Mouse (Mus musculus) testis, adult 2 months (tissue): ENCODE measurements at regions not wholly inside any gene's neighbourhood (a gene's known extent, or its start where the extent isn't known, plus 50 kb on each side); places are given as distances from the start of the nearest gene placed in this dataset.

Experiments
- H3K27ac ChIP-seq: fragments of 200-500 bp; 2 replicates; pipeline ENCODE4 v1.5.1; 2012; ENCODE audit warnings: low read depth, low read length; ENCODE audit not compliant: control insufficient read depth, insufficient read depth
- H3K27me3 ChIP-seq: fragments of 200-500 bp; 2 replicates; pipeline ENCODE4 v1.6.1; 2012; ENCODE audit warnings: mild to moderate bottlenecking, low read length, moderate library complexity; ENCODE audit not compliant: control insufficient read depth, insufficient read depth
- H3K36me3 ChIP-seq: fragments of 200-500 bp; 2 replicates; pipeline ENCODE4 v1.6.1; 2012; ENCODE audit warnings: mild to moderate bottlenecking, low read length; ENCODE audit not compliant: control insufficient read depth, insufficient read depth
- H3K4me1 ChIP-seq: fragments of 200-500 bp; 2 replicates; pipeline ENCODE4 v1.6.1; 2012; ENCODE audit warnings: low read length; ENCODE audit not compliant: control insufficient read depth, insufficient read depth
- H3K4me3 ChIP-seq: fragments of 200-500 bp; 2 replicates; pipeline ENCODE4 v1.5.1; 2012; ENCODE audit warnings: low read depth, mild to moderate bottlenecking, low read length, moderate library complexity, mixed read lengths; ENCODE audit not compliant: control insufficient read depth
- CTCF ChIP-seq: fragments of 200-500 bp; IDR thresholded peaks from 2 replicates; pipeline ENCODE4 v1.5.1; 2012; ENCODE audit warnings: low read depth, mild to moderate bottlenecking, inconsistent platforms, low read length, moderate library complexity; ENCODE audit not compliant: control insufficient read depth, insufficient read depth, insufficient replicate concordance
- POLR2A ChIP-seq: fragments of 200-500 bp; IDR thresholded peaks from 2 replicates; pipeline ENCODE4 v1.6.1; 2012; ENCODE audit warnings: low read depth, mild to moderate bottlenecking, inconsistent platforms, low read length, moderate library complexity; ENCODE audit not compliant: control insufficient read depth

DNA sequence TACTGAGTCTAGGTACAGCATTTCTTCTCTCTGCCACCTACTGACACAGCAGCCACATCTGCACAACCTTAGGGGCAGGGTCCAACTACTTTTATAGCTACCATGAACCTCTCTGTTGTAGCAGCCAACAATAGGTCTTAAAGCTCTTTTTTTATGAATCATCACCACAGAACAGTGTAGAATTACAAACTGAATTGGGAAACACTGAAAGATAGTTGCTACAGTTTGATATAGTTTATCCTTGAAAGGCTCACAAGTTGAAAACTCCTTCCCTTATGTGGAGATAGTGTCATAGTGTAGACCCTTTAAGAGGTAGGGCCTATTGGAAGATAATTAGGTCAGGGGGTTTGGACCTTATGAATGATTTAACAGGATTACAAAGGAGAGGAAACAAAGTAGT, 679.9 kb downstream of the Ryr2 start:
- TF ChIP-seq CTCF (no peak), POLR2A (no peak)
- Histone ChIP-seq H3K36me3 (no peaks in the 10 kb centered on the region), H3K4me1 (no peaks in the 10 kb centered on the region), H3K4me3 (no peak overlapping the region), H3K27ac (no peak overlapping the region), H3K27me3 (no peaks in the 10 kb centered on the region)

- Histone ChIP-seq H3K4me1 (no peaks in the 10 kb centered on the region), H3K27ac (no peak overlapping the region), H3K4me3 (no peak overlapping the region), H3K36me3 (no peaks in the 10 kb centered on the region), H3K27me3 (no peaks in the 10 kb centered on the region)
- no peak for TF ChIP-seq CTCF
- no peak for TF ChIP-seq POLR2A
Observed at GRCm38 (mm10) chr13:11392027-11392426, 714.7 kb downstream of the Ryr2 start.

- no peak overlapping the region for H3K4me3 ChIP-seq
- no peaks in the 10 kb centered on the region for H3K27me3 ChIP-seq
- H3K4me1 ChIP-seq, result no peaks in the 10 kb centered on the region
- TF ChIP-seq POLR2A, result no peak
- TF ChIP-seq CTCF, result no peak
- no peaks in the 10 kb centered on the region for H3K36me3 ChIP-seq
- no peak overlapping the region for H3K27ac ChIP-seq
Observed at GRCm38 (mm10) chr13:11375452-11375851, 731.3 kb downstream of the Ryr2 start.

DNA sequence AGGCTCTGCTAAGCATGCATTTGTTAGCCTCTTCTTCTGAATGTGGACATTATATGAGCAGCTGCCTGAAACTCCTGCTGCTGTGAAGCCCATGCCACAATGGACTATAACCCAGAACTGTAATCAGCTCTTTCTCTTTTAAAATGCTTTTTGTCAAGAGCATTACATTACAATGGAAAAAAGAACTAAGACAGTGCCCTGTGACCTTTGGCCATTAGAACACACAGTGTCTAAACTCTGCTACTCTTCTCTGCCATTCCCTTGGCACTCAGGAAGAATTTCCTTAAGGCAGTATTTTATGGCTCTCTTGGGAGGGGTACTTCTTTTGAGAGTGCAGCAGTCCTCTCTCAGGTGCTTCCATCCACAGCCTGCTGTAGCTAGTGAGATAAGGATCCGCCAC, 737.3 kb downstream of the Ryr2 start:
- no peak overlapping the region for H3K27ac ChIP-seq
- no peaks in the 10 kb centered on the region for H3K4me1 ChIP-seq
- H3K27me3 ChIP-seq, result no peaks in the 10 kb centered on the region
- no peak overlapping the region for H3K4me3 ChIP-seq
- TF ChIP-seq POLR2A (no peak), CTCF (no peak)
- H3K36me3 ChIP-seq, result no peaks in the 10 kb centered on the region

- no peaks in the 10 kb centered on the region for H3K36me3 ChIP-seq
- no peaks in the 10 kb centered on the region for H3K27me3 ChIP-seq
- no peak overlapping the region for H3K4me3 ChIP-seq
- no peaks in the 10 kb centered on the region for H3K4me1 ChIP-seq
- no peak for TF ChIP-seq CTCF
- no peak for TF ChIP-seq POLR2A
- H3K27ac ChIP-seq, result no peak overlapping the region
Observed at GRCm38 (mm10) chr13:11362872-11363271, 743.9 kb downstream of the Ryr2 start.

DNA sequence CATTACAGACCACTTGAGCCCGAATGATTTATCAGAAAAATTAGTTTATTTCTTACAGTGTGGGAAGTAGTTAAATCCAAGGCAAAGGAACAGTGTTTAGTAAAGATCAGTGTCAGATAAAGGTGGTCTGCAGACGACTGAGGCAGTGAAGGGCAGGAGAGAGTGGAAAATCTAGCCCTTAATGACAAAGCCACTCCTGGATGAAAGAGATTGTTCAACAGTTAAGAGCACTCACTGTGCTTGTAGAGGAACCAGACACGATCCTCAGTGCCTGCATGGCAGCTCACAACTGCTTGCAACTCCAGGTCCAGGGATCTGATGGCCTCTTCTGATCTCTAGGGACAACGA, 758.3 kb downstream of the Ryr2 start:
- TF ChIP-seq CTCF (no peak), POLR2A (no peak)
- Histone ChIP-seq H3K27me3 (no peaks in the 10 kb centered on the region), H3K4me3 (no peak overlapping the region), H3K36me3 (no peaks in the 10 kb centered on the region), H3K4me1 (no peaks in the 10 kb centered on the region), H3K27ac (no peak overlapping the region)

DNA sequence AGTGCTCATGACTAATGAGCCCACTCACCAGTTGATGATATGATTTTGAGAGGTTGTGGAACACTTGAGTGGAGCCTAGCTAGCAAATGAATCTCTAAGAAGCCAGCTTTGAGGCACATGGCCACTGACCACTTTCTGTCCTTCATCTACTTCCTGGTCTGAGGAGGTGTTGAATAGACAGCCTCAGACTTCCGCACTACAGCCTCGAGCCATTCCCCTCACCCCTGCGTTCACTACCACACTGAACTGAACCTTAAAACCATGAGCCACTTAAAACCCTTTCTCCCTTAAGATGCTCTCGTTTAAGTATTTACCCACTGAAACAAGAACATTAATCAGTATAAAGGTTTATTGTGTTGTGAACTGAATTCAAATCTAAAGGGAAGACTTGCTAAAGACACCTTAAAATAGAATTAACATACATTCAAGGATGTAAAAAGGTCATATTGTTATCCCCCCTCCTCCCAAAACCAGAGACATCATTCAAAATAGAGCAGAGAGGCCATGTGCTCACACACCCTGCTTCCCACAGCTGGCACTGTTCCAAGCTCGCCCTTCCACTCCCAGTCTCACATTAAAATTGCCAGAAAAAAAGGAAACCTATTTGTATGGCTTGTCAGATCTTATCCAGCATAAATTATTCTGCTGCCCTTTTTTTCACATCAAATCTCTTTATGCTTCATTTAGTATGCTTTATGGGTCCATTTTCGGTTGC, 758.8 kb downstream of the Ryr2 start:
- Histone ChIP-seq H3K4me1 (no peaks in the 10 kb centered on the region), H3K36me3 (no peaks in the 10 kb centered on the region), H3K4me3 (no peak overlapping the region), H3K27me3 (no peaks in the 10 kb centered on the region), H3K27ac (no peak overlapping the region)
- TF ChIP-seq POLR2A (no peak), CTCF (no peak)

DNA sequence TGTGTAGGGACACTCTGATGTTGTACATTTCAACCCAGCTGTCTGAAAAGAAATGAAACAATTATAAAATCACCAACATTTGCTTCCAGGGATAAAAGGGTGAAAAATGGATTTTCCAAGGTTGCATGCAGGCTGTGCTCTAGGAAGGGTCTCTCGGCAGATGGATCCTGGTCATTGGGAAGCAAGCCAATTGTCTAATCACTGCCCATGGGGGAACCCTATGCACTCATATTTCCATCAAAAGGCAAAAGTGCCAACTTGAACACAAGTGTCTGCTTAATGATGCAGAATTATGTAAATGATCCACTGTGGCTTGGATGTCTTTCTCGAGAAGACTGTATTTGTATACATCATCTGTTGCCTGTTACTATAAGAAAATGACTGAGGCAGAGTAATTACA, 762.2 kb downstream of the Ryr2 start:
- Histone ChIP-seq H3K36me3 (no peaks in the 10 kb centered on the region), H3K27me3 (no peaks in the 10 kb centered on the region), H3K27ac (no peak overlapping the region), H3K4me3 (no peak overlapping the region), H3K4me1 (no peaks in the 10 kb centered on the region)
- TF ChIP-seq POLR2A (no peak), CTCF (no peak)
